Mouse (Mus musculus) forebrain, embryonic 13.5 days (tissue): ENCODE measurements around the gene Sval2. TPM values are rescaled to one million over a fixed set of nuclear protein-coding genes. Genes with fewer than 3 reads are reported as not detected.

Source experiments
- ATAC-seq: fragments of 200-750 bp; cut with Nextera tagmentation; 2 replicates; pipeline ENCODE4 v1.8.0; 2017
- H3K27ac ChIP-seq: fragments of 300-500 bp; sonication (generic); 2 replicates; pipeline ENCODE4 v1.5.1; 2015; ENCODE audit warnings: inconsistent platforms, mild to moderate bottlenecking, moderate library complexity
- H3K27me3 ChIP-seq: fragments of 300-500 bp; sonication (generic); 2 replicates; pipeline ENCODE4 v1.6.1; 2015; ENCODE audit warnings: mild to moderate bottlenecking, inconsistent platforms
- H3K36me3 ChIP-seq: fragments of 300-500 bp; sonication (generic); 2 replicates; pipeline ENCODE4 v1.6.1; 2015; ENCODE audit warnings: mild to moderate bottlenecking, inconsistent platforms; ENCODE audit not compliant: poor library complexity, severe bottlenecking
- H3K4me1 ChIP-seq: fragments of 300-500 bp; sonication (generic); 2 replicates; pipeline ENCODE4 v1.6.1; 2015; ENCODE audit warnings: inconsistent platforms
- H3K4me2 ChIP-seq: fragments of 300-500 bp; sonication (generic); 2 replicates; pipeline ENCODE4 v1.6.1; 2015; ENCODE audit warnings: inconsistent platforms, mild to moderate bottlenecking, moderate library complexity
- H3K4me3 ChIP-seq: fragments of 300-500 bp; sonication (generic); 2 replicates; pipeline ENCODE4 v1.5.1; 2015; ENCODE audit warnings: mild to moderate bottlenecking, inconsistent platforms
- H3K9ac ChIP-seq: fragments of 300-500 bp; sonication (generic); 2 replicates; pipeline ENCODE4 v1.6.1; 2015; ENCODE audit warnings: mild to moderate bottlenecking, inconsistent platforms
- H3K9me3 ChIP-seq: fragments of 300-500 bp; sonication (generic); replicated peaks from 2 replicates; pipeline ENCODE4 v1.6.1; 2016; ENCODE audit warnings: inconsistent platforms
- WGBS: fragments of 180-500 bp; shearing (Covaris S2); methylation state at CpG from one replicate; pipeline ENCODE4 v1.1.7; 2015; 5-methylcytosine and 5-hydroxymethylcytosine counted together
- polyA plus RNA-seq: library from polyadenylated mRNA; unstranded; fragments of >200 nt; fragmentation: Nextera tagmentation; extraction: Ambion mirVana; gene quantifications from 2 replicates; pipeline ENCODE4 v1.2.1, GENCODE M21; 2015

The Sval2 gene
- not detected in 2 replicates for polyA plus RNA-seq

- Histone ChIP-seq H3K9me3 (no peaks in the 10 kb centered on the region), H3K4me2 (no peak within 1 kb of the TSS), H3K36me3 (no peaks in the 10 kb centered on the region), H3K4me1 (no peaks in the 10 kb centered on the region), H3K27ac (no peak within 1 kb of the TSS), H3K9ac (no peak within 1 kb of the TSS), H3K4me3 (no peak within 1 kb of the TSS), H3K27me3 (no peaks in the 10 kb centered on the region)
- ATAC-seq, result no peak
- 91% methylated on average over 3 of the region's 3 CpGs for WGBS
Measured at GRCm38 (mm10) chr6:41852689-41853088, at the start of gene Sval2. Gene Sval2, plus strand, starts transcription at chr6:41852989.

- H3K27me3 ChIP-seq, result no peaks in the 10 kb centered on the region
- no peak overlapping the region for H3K4me2 ChIP-seq
- no peak overlapping the region for H3K9ac ChIP-seq
- no peaks in the 10 kb centered on the region for H3K9me3 ChIP-seq
- no peak overlapping the region for H3K4me3 ChIP-seq
- no peak overlapping the region for H3K27ac ChIP-seq
- no peaks in the 10 kb centered on the region for H3K36me3 ChIP-seq
- no peak for ATAC-seq
- H3K4me1 ChIP-seq, result no peaks in the 10 kb centered on the region
Measured at GRCm38 (mm10) chr6:41824086-41824485, 28.7 kb upstream of the Sval2 start.

GRCm38 (mm10) chr6:41829516-41829915 lies 23.3 kb upstream of the Sval2 start:
- Histone ChIP-seq H3K4me2 (no peak overlapping the region), H3K4me3 (no peak overlapping the region), H3K27me3 (no peaks in the 10 kb centered on the region), H3K36me3 (no peaks in the 10 kb centered on the region), H3K9ac (no peak overlapping the region), H3K9me3 (no peaks in the 10 kb centered on the region), H3K27ac (no peak overlapping the region), H3K4me1 (no peaks in the 10 kb centered on the region)
- ATAC-seq, result no peak
- WGBS, result 79% methylated on average over 2 of the region's 2 CpGs

- Histone ChIP-seq H3K9ac (no peak within 1 kb of the TSS), H3K4me3 (no peak within 1 kb of the TSS), H3K4me2 (no peak within 1 kb of the TSS), H3K27me3 (no peaks in the 10 kb centered on the region), H3K4me1 (no peaks in the 10 kb centered on the region), H3K27ac (no peak within 1 kb of the TSS), H3K36me3 (no peaks in the 10 kb centered on the region), H3K9me3 (no peaks in the 10 kb centered on the region)
- 83% methylated on average over 2 of the region's 2 CpGs for WGBS
- ATAC-seq, result no peak
Measured at GRCm38 (mm10) chr6:41847235-41847634, 5.6 kb upstream of the Sval2 start, which contains the start of gene Pip. Gene Pip, plus strand, starts transcription at chr6:41847535.

- Histone ChIP-seq H3K9me3 (no peaks in the 10 kb centered on the region), H3K27me3 (no peaks in the 10 kb centered on the region), H3K4me2 (no peak overlapping the region), H3K9ac (no peak overlapping the region), H3K4me1 (no peaks in the 10 kb centered on the region), H3K4me3 (no peak overlapping the region), H3K27ac (no peak overlapping the region), H3K36me3 (no peaks in the 10 kb centered on the region)
- 84% methylated on average over 2 of the region's 2 CpGs for WGBS
- no peak for ATAC-seq
Measured at GRCm38 (mm10) chr6:41864038-41864437, 11.2 kb downstream of the Sval2 start.

GRCm38 (mm10) chr6:41911625-41912024 lies 58.8 kb downstream of the Sval2 start:
- WGBS, result 90% methylated on average over 5 of the region's 5 CpGs
- H3K27ac ChIP-seq, result no peak overlapping the region
- H3K4me2 ChIP-seq, result no peak overlapping the region
- no peaks in the 10 kb centered on the region for H3K9me3 ChIP-seq
- H3K9ac ChIP-seq, result no peak overlapping the region
- no peaks in the 10 kb centered on the region for H3K27me3 ChIP-seq
- no peak for ATAC-seq
- no peaks in the 10 kb centered on the region for H3K36me3 ChIP-seq
- no peaks in the 10 kb centered on the region for H3K4me1 ChIP-seq
- no peak overlapping the region for H3K4me3 ChIP-seq

Other genes starting within 250 kb of the Sval2 start
- 19.2 TPM in 2 replicates for gene Ephb6, start 247.5 kb upstream of the Sval2 start, polyA plus RNA-seq
- gene Trpv6, start 216.6 kb upstream of the Sval2 start, polyA plus RNA-seq, result 0.25 and 0.46 TPM in 2 replicates
- gene Trpv5, start 172.2 kb upstream of the Sval2 start, polyA plus RNA-seq, result not detected in 2 replicates
- not detected in 2 replicates for gene Llcfc1, start 168.6 kb upstream of the Sval2 start, polyA plus RNA-seq
- 0.81 and 2.9 TPM in 2 replicates for gene Kel, start 148.7 kb upstream of the Sval2 start, polyA plus RNA-seq
- not detected in 2 replicates for gene Olfr459, start 77.8 kb upstream of the Sval2 start, polyA plus RNA-seq
- gene Pip, start 5.5 kb upstream of the Sval2 start, polyA plus RNA-seq, result not detected in 2 replicates
- gene Sval1, start 98.6 kb downstream of the Sval2 start, polyA plus RNA-seq, result not detected in 2 replicates
- gene Sval3, start 115.2 kb downstream of the Sval2 start, polyA plus RNA-seq, result not detected in 2 replicates
- gene Sva, start 185.4 kb downstream of the Sval2 start, polyA plus RNA-seq, result not detected in 2 replicates